Mouse (Mus musculus): ENCODE measurements around the gene Ramp2.

- TF ChIP-seq POLR2A (IDR thresholded peaks at IDR 0.05; ENCODE audit: low read depth, low read length) (no peak), CTCF (conservative IDR thresholded peaks at IDR 0.05; ENCODE audit: insufficient read depth, insufficient read length, low read depth, low read length) (no peak)
These were observed 30.7 kb downstream of the Ramp2 start for GRCm38 (mm10) chr11:101276319-101277070.

Measured in kidney, adult 2 months (tissue).